Mouse (Mus musculus) MEL (cell line): ENCODE measurements around the gene Il17rb. TPM values are rescaled to one million over a fixed set of nuclear protein-coding genes. Genes with fewer than 3 reads are reported as not detected.

Experiments used
- DNase-seq: peaks from one replicate; pipeline ENCODE4 v3.0.0; 2011; ENCODE audit warnings: low read depth, low spot score
- H3K27ac ChIP-seq: 2 replicates; pipeline ENCODE4 v1.5.1; 2012; ENCODE audit warnings: low read depth, mild to moderate bottlenecking, control low read depth, low read length, moderate library complexity; ENCODE audit not compliant: control insufficient read depth
- H3K27me3 ChIP-seq, 2 experiments: fragments of 150-350 bp in 1 of 2; sonication (generic) in 1 of 2; 2 replicates each; pipeline ENCODE4 v1.6.1; 2012; ENCODE audit warnings: low read length in 2 of 2, mild to moderate bottlenecking in 2 of 2, improper control_type of control experiment in 1 of 2, moderate library complexity in 1 of 2; ENCODE audit not compliant: insufficient read depth in 2 of 2, control insufficient read depth in 1 of 2
- H3K36me3 ChIP-seq, 2 experiments: 2 replicates each; pipeline ENCODE4 v1.6.1; 2012 to 2014; ENCODE audit warnings: low read length in 2 of 2, improper control_type of control experiment in 1 of 2, inconsistent platforms in 1 of 2, mild to moderate bottlenecking in 1 of 2; ENCODE audit not compliant: insufficient read depth in 2 of 2, control insufficient read depth in 1 of 2
- H3K4me1 ChIP-seq, 2 experiments: fragments of 150-350 bp in 1 of 2; sonication (generic) in 1 of 2; 2 replicates each; pipeline ENCODE4 v1.6.1; 2012; ENCODE audit warnings: low read length in 2 of 2, improper control_type of control experiment in 1 of 2, mild to moderate bottlenecking in 1 of 2; ENCODE audit not compliant: insufficient read depth in 2 of 2, control insufficient read depth in 1 of 2
- H3K4me3 ChIP-seq, 2 experiments: fragments of 150-350 bp in 1 of 2; sonication (generic) in 1 of 2; 2 replicates each; pipeline ENCODE4 v1.5.1; 2012; ENCODE audit warnings: low read depth in 2 of 2, low read length in 2 of 2, mild to moderate bottlenecking in 2 of 2, moderate library complexity in 2 of 2, control low read depth in 1 of 2, improper control_type of control experiment in 1 of 2; ENCODE audit not compliant: control insufficient read depth in 1 of 2, insufficient read depth in 1 of 2
- H3K79me2 ChIP-seq: 2 replicates; pipeline ENCODE4 v1.6.1; 2012; ENCODE audit warnings: mild to moderate bottlenecking, low read length, moderate library complexity; ENCODE audit not compliant: control insufficient read depth, poor library complexity, insufficient read depth
- H3K9ac ChIP-seq: 2 replicates; pipeline ENCODE4 v1.6.1; 2012; ENCODE audit warnings: low read depth, mild to moderate bottlenecking, control low read depth, low read length, moderate library complexity; ENCODE audit not compliant: control insufficient read depth, poor library complexity, severe bottlenecking
- H3K9me3 ChIP-seq: fragments of 150-350 bp; sonication (generic); replicated peaks from 2 replicates; pipeline ENCODE4 v1.6.1; 2012; ENCODE audit warnings: mild to moderate bottlenecking, low read length, improper control_type of control experiment, moderate library complexity; ENCODE audit not compliant: insufficient read depth
- CTCF ChIP-seq, 3 experiments: IDR thresholded peaks in 2 of 3; conservative IDR thresholded peaks in 1 of 3; 2 replicates each; pipeline ENCODE4 v1.5.1; 2011 to 2012; ENCODE audit warnings: low read length in 3 of 3, low read depth in 2 of 3, mild to moderate bottlenecking in 2 of 3, improper control_type of control experiment in 1 of 3, inconsistent platforms in 1 of 3, mixed read lengths in 1 of 3, moderate library complexity in 1 of 3; ENCODE audit not compliant: control insufficient read depth in 1 of 3, insufficient read depth in 1 of 3, poor library complexity in 1 of 3, severe bottlenecking in 1 of 3
- E2F4 ChIP-seq: IDR thresholded peaks from 2 replicates; pipeline ENCODE4 v1.6.1; 2011; ENCODE audit warnings: low read depth, low read length, improper control_type of control experiment, borderline replicate concordance
- ELF1 ChIP-seq: IDR thresholded peaks from 2 replicates; pipeline ENCODE4 v1.6.1; 2014; ENCODE audit warnings: low read depth, mild to moderate bottlenecking, inconsistent platforms, low read length, improper control_type of control experiment, moderate library complexity
- EP300 ChIP-seq, 2 experiments: IDR thresholded peaks; 2 replicates each; pipeline ENCODE4 v1.6.1; 2011; ENCODE audit warnings: improper control_type of control experiment in 2 of 2, low read length in 2 of 2, low read depth in 1 of 2, mild to moderate bottlenecking in 1 of 2
- ETS1 ChIP-seq: IDR thresholded peaks from 2 replicates; pipeline ENCODE4 v1.6.1; 2012; ENCODE audit warnings: low read depth, mild to moderate bottlenecking, inconsistent platforms, low read length, improper control_type of control experiment, moderate library complexity
- GABPA ChIP-seq: IDR thresholded peaks from 2 replicates; pipeline ENCODE4 v1.6.1; 2012; ENCODE audit warnings: low read depth, mild to moderate bottlenecking, inconsistent platforms, low read length, improper control_type of control experiment, moderate library complexity
- JUND ChIP-seq: IDR thresholded peaks from 2 replicates; pipeline ENCODE4 v1.6.1; 2011; ENCODE audit warnings: low read depth, mild to moderate bottlenecking, improper control_type of control experiment, low read length
- KAT2A ChIP-seq: conservative IDR thresholded peaks from 2 replicates; pipeline ENCODE4 v1.6.1; 2012; ENCODE audit warnings: low read depth, low read length, improper control_type of control experiment, inconsistent platforms
- MAZ ChIP-seq: IDR thresholded peaks from 2 replicates; pipeline ENCODE4 v1.6.1; 2012; ENCODE audit warnings: low read depth, mild to moderate bottlenecking, inconsistent platforms, low read length, improper control_type of control experiment
- MEF2A ChIP-seq: IDR thresholded peaks from 2 replicates; pipeline ENCODE4 v1.6.1; 2014; ENCODE audit warnings: low read depth, mild to moderate bottlenecking, inconsistent platforms, low read length, improper control_type of control experiment; ENCODE audit not compliant: poor library complexity, insufficient replicate concordance, severe bottlenecking; ENCODE audit errors: extremely low read depth
- MXI1 ChIP-seq: IDR thresholded peaks from 2 replicates; pipeline ENCODE4 v1.6.1; 2011; ENCODE audit warnings: mild to moderate bottlenecking, low read depth, low read length, improper control_type of control experiment
- MYC ChIP-seq: IDR thresholded peaks from 2 replicates; pipeline ENCODE4 v1.6.1; 2011; ENCODE audit warnings: low read depth, mild to moderate bottlenecking, low read length, improper control_type of control experiment, moderate library complexity
- NELFE ChIP-seq: IDR thresholded peaks from 2 replicates; pipeline ENCODE4 v1.6.1; 2011; ENCODE audit warnings: low read depth, low read length, improper control_type of control experiment
- POLR2A ChIP-seq, 2 experiments: IDR thresholded peaks; 2 replicates each; pipeline ENCODE4 v1.6.1; 2011 to 2012; ENCODE audit warnings: low read length in 2 of 2, mild to moderate bottlenecking in 2 of 2, control low read depth in 1 of 2, improper control_type of control experiment in 1 of 2, low read depth in 1 of 2, moderate library complexity in 1 of 2; ENCODE audit not compliant: control insufficient read depth in 1 of 2, insufficient read depth in 1 of 2, poor library complexity in 1 of 2
- POLR2AphosphoS2 ChIP-seq: IDR thresholded peaks from 2 replicates; pipeline ENCODE4 v1.6.1; 2011; ENCODE audit warnings: low read length, improper control_type of control experiment
- POLR2AphosphoS5 ChIP-seq: IDR thresholded peaks from 2 replicates; pipeline ENCODE4 v1.6.1; 2012; ENCODE audit warnings: low read depth, borderline replicate concordance, mild to moderate bottlenecking, inconsistent platforms, low read length, moderate library complexity, mixed read lengths
- RAD21 ChIP-seq: IDR thresholded peaks from 2 replicates; pipeline ENCODE4 v1.6.1; 2011; ENCODE audit warnings: mild to moderate bottlenecking, low read depth, low read length, improper control_type of control experiment
- SIN3A ChIP-seq: IDR thresholded peaks from 2 replicates; pipeline ENCODE4 v1.6.1; 2012; ENCODE audit warnings: low read length, improper control_type of control experiment, inconsistent platforms
- SMC3 ChIP-seq: IDR thresholded peaks from 2 replicates; pipeline ENCODE4 v1.6.1; 2011; ENCODE audit warnings: low read depth, low read length, improper control_type of control experiment
- TCF12 ChIP-seq: IDR thresholded peaks from 2 replicates; pipeline ENCODE4 v1.6.1; 2014; ENCODE audit warnings: low read depth, mild to moderate bottlenecking, inconsistent platforms, low read length, improper control_type of control experiment, moderate library complexity
- USF1 ChIP-seq: IDR thresholded peaks from 2 replicates; pipeline ENCODE4 v1.6.1; 2014; ENCODE audit warnings: low read depth, mild to moderate bottlenecking, inconsistent platforms, low read length, improper control_type of control experiment, moderate library complexity
- ZC3H11A ChIP-seq: IDR thresholded peaks from 2 replicates; pipeline ENCODE4 v1.6.1; 2012; ENCODE audit warnings: low read depth, mild to moderate bottlenecking, inconsistent platforms, low read length, improper control_type of control experiment
- polyA plus RNA-seq, 2 experiments: library from polyadenylated mRNA; stranded (reverse) in 1 of 2; unstranded in 1 of 2; fragments of >175 nt in 1 of 2; fragments of >200 nt in 1 of 2; gene quantifications; 2 replicates each; pipeline versions ENCODE4 v1.2.1 to v1.2.4; 2012; ENCODE audit warnings: low replicate concordance in 2 of 2, low read depth in 1 of 2; ENCODE audit not compliant: insufficient read length in 2 of 2, insufficient read depth in 1 of 2, missing spikeins in 1 of 2
- total RNA-seq: library from RNA; depleted of rRNA; stranded (reverse); fragments of 300-350 nt; gene quantifications from 2 replicates; pipeline ENCODE4 v1.2.3, GENCODE M21; 2012

The Il17rb gene
- total and polyA plus RNA-seq, 3 experiments = 0.08 to 0.13 TPM; not detected in 1

DNA sequence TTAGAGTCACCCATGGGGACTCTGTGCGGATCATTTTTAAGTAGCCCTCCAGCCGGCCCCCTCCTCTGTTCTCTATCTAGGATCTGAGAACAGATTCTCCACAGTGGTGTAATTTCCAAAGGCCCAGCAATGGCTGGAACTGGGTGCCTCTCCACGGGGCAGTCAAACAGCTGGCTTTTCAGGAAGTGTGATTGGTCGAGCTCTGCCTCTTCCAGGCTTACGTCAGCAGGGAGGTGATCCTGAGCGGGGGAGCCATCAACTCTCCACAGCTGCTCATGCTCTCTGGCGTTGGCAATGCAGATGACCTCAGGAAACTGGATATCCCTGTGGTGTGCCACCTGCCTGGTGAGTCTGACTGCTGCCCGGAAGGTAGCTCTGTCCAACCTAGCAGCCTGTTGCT lies 24.7 kb upstream of the Il17rb start:
- H3K9ac ChIP-seq = no peak overlapping the region
- H3K4me1 ChIP-seq = no peaks in the 10 kb centered on the region
- no peak overlapping the region for H3K4me3 ChIP-seq
- no peaks in the 10 kb centered on the region for H3K9me3 ChIP-seq
- H3K36me3 ChIP-seq = no peaks in the 10 kb centered on the region
- H3K27ac ChIP-seq = no peak overlapping the region
- H3K79me2 ChIP-seq = no peaks in the 10 kb centered on the region
- TF ChIP-seq RAD21 (no peak), E2F4 (no peak), ZC3H11A (no peak), TCF12 (no peak), NELFE (no peak), ETS1 (no peak), MAZ (no peak), GABPA (no peak), MYC (no peak), SIN3A (no peak), EP300 (IDR thresholded peaks at IDR 0.05; ENCODE audit: low read depth in 1 of 2, low read length in 2 of 2) (no peak), ELF1 (no peak), CTCF (IDR thresholded peaks at IDR 0.05 in 2 of 3, conservative IDR thresholded peaks at IDR 0.05 in 1 of 3; ENCODE audit: control insufficient read depth in 1 of 3, insufficient read depth in 1 of 3, low read depth in 2 of 3, low read length in 3 of 3, poor library complexity in 1 of 3, severe bottlenecking in 1 of 3) (no peak), POLR2AphosphoS5 (no peak), SMC3 (no peak), JUND (no peak), POLR2A (IDR thresholded peaks at IDR 0.05; ENCODE audit: control insufficient read depth in 1 of 2, insufficient read depth in 1 of 2, low read depth in 1 of 2, low read length in 2 of 2, poor library complexity in 1 of 2) (no peak), KAT2A (no peak)
- no peak for DNase-seq
- H3K27me3 ChIP-seq = no peaks in the 10 kb centered on the region

DNA sequence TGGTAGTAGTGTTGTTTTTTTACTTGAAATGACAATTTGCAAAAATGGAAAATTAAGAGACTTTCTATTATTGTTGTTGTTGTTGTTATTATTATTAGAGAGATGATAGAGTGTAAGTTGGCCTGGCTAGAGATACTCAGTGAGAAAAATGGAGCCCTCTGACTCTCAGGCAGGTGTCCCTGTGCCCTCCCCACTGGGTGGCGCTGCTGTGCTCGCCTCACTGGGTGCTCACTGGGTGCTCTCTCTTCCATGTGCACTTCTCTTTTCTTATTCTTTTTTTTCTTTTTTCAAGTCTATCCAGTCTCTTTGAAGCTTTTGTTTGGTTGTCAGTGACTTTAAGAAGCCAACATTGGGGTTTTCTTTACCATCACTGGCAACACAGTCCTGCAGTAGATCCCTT lies 18.7 kb upstream of the Il17rb start:
- Histone ChIP-seq H3K9me3 (no peaks in the 10 kb centered on the region), H3K27me3 (no peaks in the 10 kb centered on the region), H3K4me1 (peaks cover 3 to 6% of the 10 kb centered on the region in 2 experiments; a peak in 3 of 4 replicates), H3K79me2 (no peaks in the 10 kb centered on the region), H3K36me3 (peaks cover 0 to 6% of the 10 kb centered on the region in 2 experiments; a peak in 2 of 4 replicates), H3K27ac (no peak overlapping the region), H3K9ac (no peak overlapping the region), H3K4me3 (no peak overlapping the region)
- TF ChIP-seq MXI1 = no peak
- 0 out of 2 replicates have a peak, but pooled peaks have one; percentile 18 for TF ChIP-seq ZC3H11A
- TF ChIP-seq KAT2A = no peak
- TF ChIP-seq USF1 = no peak
- TF ChIP-seq MEF2A = no peak
- TF ChIP-seq RAD21 = peak; percentile 37
- no peak for TF ChIP-seq POLR2AphosphoS2
- TF ChIP-seq CTCF (IDR thresholded peaks at IDR 0.05 in 2 of 3, conservative IDR thresholded peaks at IDR 0.05 in 1 of 3; ENCODE audit: control insufficient read depth in 1 of 3, insufficient read depth in 1 of 3, low read depth in 2 of 3, low read length in 3 of 3, poor library complexity in 1 of 3, severe bottlenecking in 1 of 3) = peak; percentile 47 to 77 (median 62)
- no peak for TF ChIP-seq ELF1
- TF ChIP-seq SMC3 = peak; percentile 58
- peak; percentile 35 for DNase-seq
